Mouse (Mus musculus): ENCODE results near the gene Tcf7l2. TPM values are rescaled to one million over a fixed set of nuclear protein-coding genes. Genes with fewer than 3 reads are reported as not detected.

Tcf7l2 gene
- total RNA-seq, 2 experiments from 2014 or later, result 22.8 to 26.1 TPM

DNA sequence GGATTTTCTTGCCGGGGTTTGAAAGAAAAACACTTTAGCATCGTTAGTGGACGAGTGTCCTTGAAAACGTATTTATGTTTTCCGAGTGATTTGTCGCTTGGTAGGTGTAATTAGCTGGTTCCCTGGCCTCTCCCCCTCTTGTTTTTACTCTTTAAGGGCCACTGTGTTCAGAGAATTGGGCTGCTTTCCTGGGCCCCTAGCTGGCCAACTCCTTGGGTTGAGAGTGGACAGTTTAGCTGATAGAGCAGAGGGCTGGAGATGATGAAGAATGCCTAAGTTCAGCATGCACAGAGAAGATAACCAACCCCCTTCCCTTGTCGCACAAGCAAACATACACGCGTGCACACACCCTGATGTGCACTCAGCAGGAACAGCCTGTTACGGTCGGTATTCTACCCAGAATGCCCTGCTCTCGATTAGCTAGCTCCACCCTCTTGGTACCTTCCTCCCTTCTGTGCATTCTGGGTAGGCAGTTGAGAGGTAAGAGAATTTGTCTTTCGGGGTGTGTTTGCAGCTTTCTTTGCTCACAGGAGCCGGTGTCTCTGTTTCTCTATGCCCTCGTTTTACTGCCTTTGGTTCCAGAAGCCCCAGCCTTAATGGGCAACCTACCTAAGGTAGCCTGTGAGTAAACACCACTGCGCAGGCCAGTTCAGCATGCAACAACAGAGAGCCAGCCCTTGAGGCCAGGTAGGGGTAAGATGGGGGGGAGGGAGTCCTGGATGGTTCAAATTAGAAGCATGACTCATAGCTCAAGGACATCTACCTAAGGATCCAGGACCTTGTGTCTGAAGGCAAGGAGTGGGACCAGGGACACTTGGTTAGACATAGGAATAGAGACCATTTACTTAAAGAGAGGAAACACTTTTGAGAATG, 199.9 kb downstream of the Tcf7l2 start:
- DNase-seq, result no peak

DNA sequence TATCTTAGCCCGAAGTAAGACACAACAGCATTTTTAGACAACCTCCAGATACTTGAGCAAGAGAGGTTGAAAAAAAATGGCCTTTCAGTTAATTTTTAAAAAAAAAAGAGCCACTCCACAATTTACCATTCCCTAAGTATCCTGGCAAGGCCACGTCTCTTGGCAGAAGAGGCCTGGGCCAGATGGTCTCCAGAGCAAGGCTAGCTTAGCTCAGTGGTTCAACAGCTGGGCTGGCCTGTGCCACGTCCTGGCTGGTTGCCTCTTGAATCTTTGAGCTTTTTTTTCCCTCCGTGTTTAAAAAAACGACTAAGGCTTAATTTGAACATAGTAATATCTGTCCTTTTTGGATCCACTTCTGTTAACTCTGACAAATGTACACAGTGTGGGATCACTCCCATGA, 209.8 kb downstream of the Tcf7l2 start:
- peak; percentile 56 for DNase-seq

DNA sequence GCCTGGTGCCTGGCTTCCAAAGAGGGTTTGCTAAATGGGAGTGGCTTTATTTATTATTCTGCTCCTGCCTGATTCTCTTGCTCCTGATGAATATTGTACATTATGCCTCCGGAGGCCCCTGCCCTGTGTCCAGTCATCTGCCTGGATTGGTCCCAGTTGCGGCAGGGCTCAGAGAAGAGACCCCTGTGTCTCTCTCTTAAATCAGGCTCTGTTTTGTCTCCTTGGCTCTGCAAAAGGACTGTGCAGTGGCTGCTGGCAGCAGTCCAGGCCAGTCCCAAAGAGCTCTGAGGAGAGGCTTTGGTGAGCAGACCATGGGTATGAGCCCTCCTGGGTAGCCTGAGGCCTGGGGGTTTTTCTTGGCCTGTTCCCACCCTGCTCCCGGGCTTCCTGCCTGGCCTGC, 211.6 kb downstream of the Tcf7l2 start:
- DNase-seq, result peak; percentile 67

DNA sequence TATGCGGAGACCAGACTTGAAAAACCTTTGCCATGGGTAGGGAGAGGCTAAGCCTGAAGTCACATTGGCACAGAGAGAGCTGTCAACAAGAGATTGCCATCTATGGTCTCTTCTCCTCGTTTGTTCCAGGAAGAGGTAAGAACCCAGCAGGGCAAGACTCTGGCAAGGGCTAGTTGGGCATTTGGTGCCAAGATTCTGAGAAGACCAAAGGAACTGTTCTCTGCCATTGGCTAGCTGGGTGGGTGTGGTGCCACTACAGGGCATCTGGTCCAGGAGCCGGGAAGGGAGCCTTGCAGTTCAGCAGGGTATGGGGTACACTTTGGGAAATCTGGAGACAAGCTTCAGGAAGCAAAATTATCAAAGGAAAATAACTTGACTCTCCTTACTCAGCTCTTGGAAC, 213.5 kb downstream of the Tcf7l2 start:
- no peak for DNase-seq

DNA sequence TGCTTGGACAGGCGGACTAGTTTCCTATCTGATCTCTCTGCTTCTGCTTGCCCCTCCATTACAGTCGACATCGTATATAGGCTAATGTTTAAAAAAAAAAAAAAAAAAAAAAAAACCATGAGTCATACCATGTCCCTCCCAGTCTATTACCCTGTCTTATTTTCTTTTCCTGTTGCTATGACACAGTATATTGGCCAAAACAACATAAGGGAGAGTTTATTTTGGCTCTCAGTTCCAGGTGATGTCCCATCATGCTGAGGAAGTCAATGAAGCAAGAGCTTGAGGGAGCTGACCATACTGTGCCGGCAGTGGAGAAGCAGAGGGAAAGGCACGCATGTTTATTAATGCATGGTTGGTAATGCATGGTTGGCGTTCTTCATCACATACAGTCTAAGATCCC, 215.1 kb downstream of the Tcf7l2 start:
- DNase-seq, result no peak

DNA sequence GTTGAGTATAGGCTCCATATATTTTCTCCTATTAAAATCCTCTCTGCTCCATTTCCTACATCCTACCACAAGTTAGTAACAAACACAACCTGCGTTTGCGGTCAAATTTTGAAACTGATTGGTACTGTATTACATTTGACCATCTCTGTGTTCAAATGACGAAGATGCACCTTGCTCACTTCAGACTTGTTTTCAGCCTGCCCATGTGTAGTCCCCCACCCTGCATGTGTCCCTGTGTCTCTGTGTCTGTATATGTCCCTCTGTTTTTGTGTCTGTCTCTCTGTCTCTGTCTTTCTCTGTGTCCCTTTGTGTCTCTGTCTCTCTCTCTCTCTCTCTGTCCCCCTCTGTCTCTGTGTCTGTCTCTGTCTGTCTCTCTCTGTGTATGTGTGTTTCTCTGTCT, 222.8 kb downstream of the Tcf7l2 start:
- DNase-seq, result no peak

DNA sequence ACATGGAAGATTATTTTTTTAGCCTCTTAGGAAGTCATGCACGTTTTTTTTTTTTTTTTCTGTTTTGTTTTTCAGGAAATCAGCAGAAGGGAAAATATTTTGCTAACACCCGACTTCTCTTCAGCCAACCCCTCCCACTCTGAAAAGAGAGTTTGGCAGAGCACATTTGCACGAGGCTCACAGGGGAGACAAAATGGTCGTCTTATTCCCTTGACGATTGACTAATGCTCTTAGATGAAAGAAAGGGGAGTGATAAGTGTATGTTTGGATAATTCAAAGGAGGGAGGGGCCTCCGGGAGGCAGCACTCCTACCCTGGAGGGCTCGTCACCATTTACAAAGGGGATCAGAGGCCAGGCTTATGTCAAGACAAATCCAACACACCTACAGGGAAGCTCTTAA, 224.4 kb downstream of the Tcf7l2 start:
- DNase-seq, result no peak

DNA sequence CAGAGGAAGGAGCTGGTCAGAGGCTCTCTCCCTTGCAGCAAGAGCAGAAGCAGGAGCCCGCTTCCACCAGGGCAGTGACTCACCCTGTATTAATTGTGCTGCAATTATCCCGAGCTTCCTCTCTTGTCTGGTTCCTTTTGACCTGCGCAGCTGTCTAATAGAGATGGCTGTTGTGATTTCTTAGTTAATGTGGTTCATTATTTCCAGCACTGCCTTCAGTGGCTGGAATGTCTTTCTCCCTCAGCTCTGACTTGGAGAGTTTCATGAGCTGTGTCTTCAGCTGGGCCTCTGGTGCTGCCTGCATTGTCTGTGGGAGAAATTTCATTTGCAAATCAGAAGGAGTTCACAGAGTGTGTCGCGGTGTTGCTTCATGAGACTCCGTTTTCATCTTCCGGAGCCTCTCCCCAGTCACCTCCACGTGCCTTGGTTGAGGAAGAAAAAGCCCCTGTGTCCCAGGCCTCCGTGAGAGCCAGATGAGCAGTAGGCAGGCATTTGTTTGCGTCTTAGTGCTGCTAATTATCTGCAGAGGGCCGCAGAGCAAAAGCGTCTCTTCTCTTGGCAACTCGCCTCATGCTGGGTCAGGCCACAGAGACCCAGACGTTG, 228.4 kb downstream of the Tcf7l2 start:
- DNase-seq, result no peak

DNA sequence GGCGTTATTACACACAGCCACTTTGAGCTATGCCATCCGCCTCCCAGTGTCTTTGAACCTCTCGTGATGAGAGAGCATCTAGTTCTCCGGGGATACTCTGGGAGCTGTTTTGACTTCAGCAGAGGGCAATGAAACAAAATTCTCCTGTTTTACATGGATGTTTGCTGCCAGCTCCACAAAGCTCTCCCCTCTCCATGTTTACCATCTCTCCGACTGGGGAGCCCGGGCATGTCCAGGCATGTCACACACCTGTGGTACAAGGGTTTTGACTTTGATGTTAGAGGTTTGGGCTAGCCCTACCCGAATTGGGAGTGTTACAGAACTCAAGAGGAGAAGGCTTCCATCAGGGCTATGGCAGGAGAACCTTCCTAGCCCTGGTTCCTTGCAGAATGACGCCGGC, 234.5 kb downstream of the Tcf7l2 start:
- DNase-seq, result no peak
